Mouse (Mus musculus) thymus, adult 2 months (tissue): ENCODE measurements around the gene Txlnb.

Source experiments
- CTCF ChIP-seq: fragments of 200-500 bp; IDR thresholded peaks from 2 replicates; pipeline ENCODE4 v1.5.1; 2012; ENCODE audit warnings: mild to moderate bottlenecking, control low read depth, low read length, moderate library complexity, borderline replicate concordance; ENCODE audit not compliant: control insufficient read depth, poor library complexity, insufficient read depth; ENCODE audit errors: extremely low read depth
- POLR2A ChIP-seq: fragments of 200-500 bp; IDR thresholded peaks from 2 replicates; pipeline ENCODE4 v1.6.1; 2012; ENCODE audit warnings: mild to moderate bottlenecking, low read length, control low read depth, moderate library complexity; ENCODE audit not compliant: control insufficient read depth, poor library complexity, insufficient read depth; ENCODE audit errors: extremely low read depth

- TF ChIP-seq CTCF (no peak), POLR2A (no peak)
Measured at GRCm38 (mm10) chr10:17794443-17794842, 1.6 kb upstream of the Txlnb start.
